Mouse (Mus musculus) thymus, postnatal 4 days (tissue): Measurements from ENCODE around the gene Psme2.

Experiments
- DNase-seq: peaks from one replicate; pipeline ENCODE4 v3.0.0; 2021

The Psme2 gene

DNA sequence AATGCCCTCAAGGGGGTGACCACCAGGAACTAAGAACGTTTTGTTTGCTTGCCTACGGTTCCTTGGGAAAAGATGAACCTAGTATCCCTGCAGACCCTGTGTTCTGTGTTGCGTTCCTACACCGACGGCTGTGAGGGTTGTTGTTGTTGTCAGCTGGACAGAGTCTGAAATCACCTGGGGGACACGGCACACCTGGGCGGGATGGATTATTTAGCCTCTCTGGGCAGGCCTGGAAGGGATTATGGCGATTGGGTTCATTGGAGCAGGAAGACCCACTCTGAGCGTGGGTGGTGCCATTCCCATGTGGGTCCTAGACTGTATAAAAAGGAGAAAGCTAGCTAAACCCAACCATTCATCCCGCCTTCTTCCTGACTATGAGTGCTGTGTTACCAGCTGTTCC, 29.1 kb downstream of the Psme2 start:
- no peak for DNase-seq

DNA sequence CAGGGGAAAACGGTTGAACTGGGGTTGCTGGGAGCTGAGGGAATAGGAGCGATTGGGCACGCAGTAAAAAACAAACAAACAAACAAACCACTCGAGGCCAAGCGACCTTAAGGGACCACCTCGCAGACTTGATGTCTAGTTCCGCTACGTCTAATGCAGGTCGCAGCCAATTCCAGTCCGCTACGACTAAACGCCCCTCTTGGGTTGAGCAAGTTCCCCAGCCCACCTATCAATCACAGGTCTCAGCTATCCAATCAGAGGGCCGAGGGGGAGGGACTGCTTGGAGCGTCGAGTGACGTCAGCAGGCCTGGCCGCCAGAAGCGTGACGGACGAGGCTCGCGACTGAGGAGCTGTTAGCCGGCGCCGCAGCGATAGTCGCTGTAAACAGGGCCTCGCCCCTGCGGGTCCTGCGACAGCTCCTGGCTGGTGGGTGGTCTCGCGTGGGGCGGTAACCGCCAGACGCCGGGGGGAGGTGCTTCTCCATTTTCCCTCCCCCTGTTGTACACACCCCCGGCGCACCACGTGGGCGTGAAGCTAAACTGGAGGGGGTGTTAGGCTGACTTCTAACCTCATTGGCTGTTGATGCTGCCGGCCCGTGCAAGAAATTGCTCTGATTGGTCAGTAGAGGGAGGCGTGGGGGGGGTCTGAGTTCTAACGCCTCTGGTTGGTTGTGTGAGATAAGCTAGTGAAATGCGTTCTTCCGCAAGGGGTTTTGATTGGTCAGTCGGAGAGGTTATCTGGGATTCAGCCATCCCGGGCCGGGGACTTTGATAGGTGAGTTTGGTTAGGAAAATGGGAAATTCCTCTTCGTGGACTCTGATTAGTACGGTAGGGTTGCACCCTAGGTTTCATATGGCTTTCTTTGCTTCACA, 30.5 kb downstream of the Psme2 start, which contains the start of gene A730061H03Rik:
Gene A730061H03Rik (minus strand): TSS at position 205 of the 872 bp plus-strand sequence.
- DNase-seq = peak; percentile 97

DNA sequence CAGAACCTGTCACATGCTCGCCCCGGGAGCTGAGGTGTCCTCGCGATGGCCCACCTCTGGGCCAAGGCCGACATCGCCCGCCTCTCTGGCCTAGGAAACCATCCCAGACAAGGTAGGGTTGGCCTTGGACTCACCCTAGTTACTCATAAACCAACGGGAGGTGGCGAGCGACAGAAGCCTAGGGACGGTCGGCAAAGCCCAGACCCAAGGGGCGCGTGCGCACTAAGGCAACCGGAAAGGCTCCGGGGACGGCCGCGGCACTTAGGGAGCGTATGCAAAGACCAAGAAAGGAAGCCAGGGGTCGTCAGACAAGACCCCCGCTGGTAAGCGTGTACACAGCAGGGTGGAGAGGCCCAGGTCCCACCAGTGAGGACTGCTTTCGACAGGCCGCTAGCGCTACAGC, 31.1 kb downstream of the Psme2 start, which contains the start of gene Dcaf11:
Gene Dcaf11 (plus strand): TSS at position 208 of the 403 bp plus-strand sequence.
- DNase-seq = peak; percentile 90

DNA sequence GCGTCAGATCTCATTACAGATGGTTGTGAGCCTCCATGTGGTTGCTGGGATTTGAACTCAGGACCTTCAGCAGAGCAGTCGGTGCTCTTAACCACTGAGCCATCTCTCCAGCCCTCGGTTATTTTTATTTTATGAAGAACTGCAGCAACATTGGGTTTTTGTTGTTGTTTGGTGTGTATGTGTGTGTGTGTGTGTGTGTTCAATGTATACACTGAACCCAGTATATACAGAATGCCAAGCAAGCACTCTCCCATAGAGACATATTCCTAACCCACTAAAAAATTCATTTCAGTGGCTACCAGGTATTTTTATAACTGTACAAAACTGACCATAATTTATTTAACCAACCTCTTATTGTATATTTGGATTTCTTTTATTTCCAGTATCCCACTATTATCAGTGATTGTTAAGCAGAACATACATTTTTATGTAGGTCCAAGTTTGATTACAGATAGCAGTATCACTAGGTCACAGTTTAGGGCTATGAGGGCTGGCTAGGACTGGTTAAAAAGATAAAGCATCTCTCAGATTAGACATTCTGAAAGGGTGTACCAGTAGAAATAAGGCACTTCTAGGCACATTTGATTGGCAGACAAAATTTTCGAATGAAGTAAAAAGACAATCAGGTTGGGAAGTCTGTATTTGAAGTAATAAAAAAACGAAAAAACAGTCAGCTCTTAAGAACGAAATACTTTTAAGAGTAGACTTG, 32.0 kb downstream of the Psme2 start:
- DNase-seq = no peak

DNA sequence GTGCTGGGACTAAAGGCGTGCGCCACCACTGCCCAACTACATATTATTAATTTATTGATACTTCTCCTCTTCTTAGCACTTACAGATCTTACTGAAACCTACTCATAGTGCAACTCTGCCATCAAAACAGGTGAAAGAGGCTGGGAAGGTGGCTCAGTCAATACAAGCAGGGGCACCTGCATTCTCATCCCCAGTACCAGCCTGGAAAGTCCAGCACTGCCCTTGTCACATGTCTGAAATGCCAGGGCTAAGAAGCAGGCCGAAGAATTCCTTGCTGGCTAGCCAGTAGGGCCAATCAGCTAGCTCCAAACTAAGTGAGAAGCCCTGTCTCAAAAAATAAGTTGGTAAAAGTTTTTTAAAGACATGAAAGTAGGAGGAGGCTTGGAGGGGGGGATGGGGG, 33.3 kb downstream of the Psme2 start:
- no peak for DNase-seq

DNA sequence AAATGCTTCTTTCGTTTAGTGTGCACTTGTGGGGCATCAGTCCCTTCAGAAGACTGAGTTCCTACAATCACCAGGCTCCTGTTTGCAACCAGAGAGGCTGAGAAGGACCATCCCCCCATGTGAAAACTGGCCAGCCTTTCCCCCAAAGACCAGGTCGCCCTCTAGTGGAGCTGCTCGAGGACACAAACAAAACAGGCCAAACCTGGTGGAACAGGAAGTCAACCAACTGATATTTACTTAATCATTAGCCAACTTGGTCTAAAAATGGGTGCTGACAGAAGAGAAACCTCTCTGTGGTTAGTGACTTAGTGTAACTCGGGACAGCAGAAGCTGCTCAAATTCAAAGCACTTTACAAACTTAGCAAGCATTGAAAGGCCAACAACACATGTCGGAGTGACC, 33.9 kb downstream of the Psme2 start:
- DNase-seq = peak; percentile 81

DNA sequence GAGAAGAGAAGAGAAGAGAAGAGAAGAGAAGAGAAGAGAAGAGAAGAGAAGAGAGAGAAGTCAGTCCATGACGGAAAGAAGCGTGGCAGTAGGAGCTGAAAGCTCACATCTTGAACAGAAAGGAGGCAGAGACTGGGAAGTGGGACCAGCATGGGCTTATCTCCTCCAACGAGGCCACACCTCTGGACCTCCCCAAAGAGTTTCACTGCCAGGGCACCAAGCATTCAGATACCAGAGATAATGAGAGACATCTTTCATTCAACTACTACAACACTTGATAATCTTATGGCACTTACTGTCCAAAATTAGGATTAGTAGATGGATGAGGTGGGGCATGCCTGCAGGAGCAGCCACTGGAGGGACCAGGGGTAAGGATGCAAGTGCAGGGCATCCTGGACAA, 35.1 kb downstream of the Psme2 start:
- no peak for DNase-seq

DNA sequence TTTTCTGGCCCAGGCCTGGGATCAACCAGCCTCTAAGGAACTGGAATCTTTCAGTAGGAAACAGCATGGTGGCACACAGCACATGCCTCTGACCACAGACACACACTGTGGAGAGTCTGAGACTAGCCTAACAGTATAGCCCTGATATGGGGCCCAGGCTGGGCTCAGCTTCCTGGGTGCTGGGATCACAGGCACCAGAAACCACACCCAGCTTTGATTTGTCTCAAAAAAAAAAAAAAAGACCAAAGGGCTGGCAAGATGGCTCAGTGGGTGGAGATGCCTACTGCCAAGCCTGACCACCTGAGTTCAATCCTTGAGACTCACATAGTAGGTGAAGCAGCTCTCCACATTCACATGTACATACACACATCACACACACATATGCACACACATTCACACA, 36.3 kb downstream of the Psme2 start:
- no peak for DNase-seq

DNA sequence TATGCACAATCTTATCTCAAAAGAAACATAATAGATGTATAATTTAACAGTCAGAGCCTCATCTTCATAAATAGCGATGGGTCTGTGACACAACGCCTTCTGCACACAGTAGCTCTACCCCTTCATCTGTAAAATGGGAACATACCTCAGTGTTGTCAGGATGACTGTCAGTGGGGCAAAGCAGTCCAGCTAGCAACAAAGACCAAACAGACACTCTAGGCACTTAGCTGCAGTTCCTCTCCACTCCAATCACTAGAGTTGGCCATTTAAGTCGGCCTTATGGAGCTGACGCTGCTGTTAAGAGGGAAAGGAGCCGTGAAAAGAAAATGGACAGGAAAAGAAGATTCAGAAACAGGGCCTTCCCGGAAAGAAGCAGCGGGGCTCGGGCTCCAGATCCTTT, 39.1 kb downstream of the Psme2 start:
- DNase-seq = no peak

DNA sequence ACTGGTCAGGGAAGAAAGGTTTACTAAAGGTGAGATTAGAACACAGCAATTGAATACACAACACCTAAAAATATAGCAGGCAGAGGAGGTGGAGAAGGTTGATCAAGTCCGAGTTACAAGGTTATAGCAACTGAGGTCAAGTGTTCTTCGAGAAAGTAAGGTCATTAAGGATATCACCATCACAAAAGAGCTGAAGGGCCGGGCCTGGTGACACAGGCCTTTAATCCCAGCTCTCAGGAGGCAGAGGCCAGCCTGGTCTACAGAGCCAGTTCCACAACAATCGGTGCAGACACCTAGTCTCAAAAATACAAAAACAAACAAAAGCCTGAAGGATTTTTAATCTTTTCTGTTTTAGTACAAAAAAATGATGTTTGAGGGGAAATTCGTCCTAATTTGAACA, 39.6 kb downstream of the Psme2 start:
- DNase-seq = no peak

DNA sequence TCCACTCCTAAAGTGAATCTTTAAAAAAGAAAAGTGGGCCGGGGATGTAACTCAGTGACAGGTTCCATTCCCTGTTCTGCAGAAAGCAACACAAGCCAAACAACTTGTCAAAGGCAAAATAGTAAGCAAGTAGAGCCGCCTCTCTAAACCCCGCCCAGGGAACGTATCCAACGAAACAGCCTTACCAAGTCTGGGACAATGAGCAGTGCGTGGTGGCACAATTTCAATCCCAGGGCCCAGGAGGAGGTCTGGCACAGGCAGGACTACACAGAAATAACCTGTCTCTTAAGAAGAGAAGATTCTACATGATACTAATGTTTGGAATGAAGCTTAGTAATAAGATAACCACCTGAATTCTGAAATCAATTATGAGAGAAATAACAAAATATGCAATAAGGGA, 40.7 kb downstream of the Psme2 start:
- no peak for DNase-seq

DNA sequence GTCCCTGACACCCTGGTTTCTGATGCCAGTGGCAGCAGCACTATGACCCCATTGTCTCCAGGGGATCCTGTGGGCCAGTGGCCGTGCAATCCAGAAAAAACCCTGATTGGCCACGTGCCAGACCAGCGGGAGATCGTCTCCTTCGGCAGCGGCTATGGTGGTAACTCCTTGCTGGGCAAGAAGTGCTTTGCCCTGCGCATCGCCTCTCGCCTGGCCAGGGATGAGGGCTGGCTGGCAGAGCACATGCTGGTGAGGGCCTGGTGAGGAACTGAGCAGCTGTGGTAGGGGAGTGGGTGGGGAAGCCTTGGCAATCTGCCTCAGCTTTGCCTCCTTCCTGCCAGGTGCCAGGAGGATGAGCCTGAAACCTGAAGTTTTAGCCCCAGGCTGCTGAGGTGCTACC, 46.6 kb downstream of the Psme2 start:
- no peak for DNase-seq

DNA sequence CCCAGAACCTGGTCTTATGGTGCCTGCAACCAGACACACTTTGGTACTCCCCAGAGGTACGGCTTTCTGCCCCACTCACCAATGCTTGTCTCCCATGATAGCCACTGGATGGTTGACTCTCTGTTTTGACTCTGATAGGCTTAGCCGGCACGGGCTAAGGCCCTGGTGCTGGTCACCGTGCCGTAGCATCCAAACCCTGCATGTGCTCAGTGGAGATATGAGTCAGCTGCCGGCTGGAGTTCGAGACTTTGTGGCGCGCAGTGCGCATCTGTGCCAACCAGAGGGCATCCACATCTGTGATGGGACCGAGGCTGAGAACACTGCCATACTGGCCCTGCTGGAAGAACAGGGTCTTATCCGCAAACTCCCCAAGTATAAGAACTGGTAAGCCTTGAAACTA, 48.6 kb downstream of the Psme2 start:
- no peak for DNase-seq

DNA sequence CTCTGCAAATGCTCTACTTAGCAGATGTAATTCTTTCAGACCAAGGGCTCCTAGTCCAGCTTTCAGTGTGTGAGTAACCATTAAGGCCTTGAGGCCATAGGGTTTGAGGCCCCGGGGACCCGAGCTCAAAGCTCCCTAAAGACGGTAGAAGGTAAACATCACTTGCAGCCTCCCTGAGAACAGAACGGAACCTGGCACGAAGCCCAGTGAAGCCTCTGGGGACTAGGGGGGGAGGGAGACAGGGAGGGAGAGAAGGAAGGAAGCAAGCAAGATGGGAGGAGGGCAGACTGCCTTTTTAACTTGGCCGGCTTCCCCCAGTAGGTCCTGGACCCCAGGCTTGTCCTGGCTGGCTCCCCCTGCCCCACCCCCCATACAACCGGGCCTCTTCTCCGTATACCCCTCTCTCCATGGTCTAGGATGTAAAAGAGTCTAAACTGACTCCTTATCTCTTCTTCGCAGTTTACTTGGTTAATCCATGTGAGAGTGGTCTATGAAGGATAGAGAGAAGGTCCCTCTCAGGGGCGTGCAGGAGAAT, 50.1 kb downstream of the Psme2 start:
- peak; percentile 38 for DNase-seq

DNA sequence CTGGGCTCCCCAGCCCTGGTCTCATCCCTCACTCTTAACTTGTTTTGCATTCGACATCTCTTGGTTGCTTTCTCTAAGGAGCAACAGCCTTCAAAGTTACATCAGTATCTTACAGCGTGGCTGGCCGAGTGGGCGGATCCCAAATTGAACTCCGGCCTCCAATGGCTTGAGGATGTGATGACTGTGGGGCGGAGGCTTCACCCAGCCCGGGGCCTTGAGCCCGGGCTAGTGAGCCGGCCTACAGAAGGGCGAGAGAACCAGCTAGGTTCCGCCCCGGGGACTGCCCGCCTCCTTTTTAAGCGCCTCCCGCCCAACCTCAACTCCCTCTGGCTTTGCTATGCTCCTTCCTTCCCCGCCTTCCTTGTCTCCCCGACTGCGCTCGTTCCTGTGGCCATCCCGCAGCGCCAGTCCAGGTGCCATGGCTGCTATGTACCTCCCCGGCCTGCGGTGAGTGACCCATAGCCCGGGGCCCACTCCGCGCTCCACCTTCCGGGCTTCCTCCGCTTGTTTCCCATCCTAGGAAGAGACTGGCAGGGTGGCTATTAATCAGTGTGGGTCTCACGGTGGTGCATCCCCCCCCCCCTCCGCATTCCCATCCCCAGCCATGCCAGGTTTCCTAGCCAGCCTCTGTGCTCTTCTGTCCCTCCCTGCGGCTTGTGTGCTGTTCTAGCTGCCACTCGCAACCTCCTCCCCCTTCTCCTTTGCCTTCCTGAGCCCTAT, 50.7 kb downstream of the Psme2 start, which contains the start of gene Pck2:
Gene Pck2 (plus strand): TSS at position 200 of the 720 bp plus-strand sequence.
- peak; percentile 38 for DNase-seq
